Mouse (Mus musculus) intestine, postnatal 0 days (tissue): ENCODE data around the gene Dvl2. TPM values are rescaled to one million over a fixed set of nuclear protein-coding genes. Genes with fewer than 3 reads are reported as not detected.
A peak's percentile ranks its signal among the peaks of the same experiment; 100 is the strongest.

Experiments
- ATAC-seq: fragments of 200-750 bp; cut with Nextera tagmentation; 2 replicates; pipeline ENCODE4 v1.8.0; 2017; ENCODE audit warnings: mild to moderate bottlenecking, moderate TSS enrichment, moderate library complexity
- H3K27ac ChIP-seq: fragments of 300-500 bp; sonication (generic); 2 replicates; pipeline ENCODE4 v1.5.1; 2014; ENCODE audit warnings: mild to moderate bottlenecking, low read depth, low read length, moderate library complexity
- H3K27me3 ChIP-seq: fragments of 300-500 bp; sonication (generic); replicated peaks from 2 replicates; pipeline ENCODE4 v1.6.1; 2014; ENCODE audit warnings: low read length, mixed read lengths; ENCODE audit not compliant: control insufficient read depth, insufficient read depth
- H3K36me3 ChIP-seq: fragments of 300-500 bp; sonication (generic); 2 replicates; pipeline ENCODE4 v1.6.1; 2014; ENCODE audit warnings: mild to moderate bottlenecking, moderate library complexity; ENCODE audit not compliant: control insufficient read depth, insufficient read depth
- H3K4me1 ChIP-seq: fragments of 300-500 bp; sonication (generic); replicated peaks from 2 replicates; pipeline ENCODE4 v1.6.1; 2014; ENCODE audit warnings: antibody characterized with exemption, low read length, mixed read lengths; ENCODE audit not compliant: control insufficient read depth, insufficient read depth
- H3K4me2 ChIP-seq: fragments of 300-500 bp; sonication (generic); replicated peaks from 2 replicates; pipeline ENCODE4 v1.6.1; 2014; ENCODE audit warnings: low read depth, mild to moderate bottlenecking, moderate library complexity
- H3K4me3 ChIP-seq: fragments of 300-500 bp; sonication (generic); 2 replicates; pipeline ENCODE4 v1.5.1; 2014; ENCODE audit warnings: low read depth, low read length
- H3K9ac ChIP-seq: fragments of 300-500 bp; sonication (generic); 2 replicates; pipeline ENCODE4 v1.6.1; 2014; ENCODE audit warnings: mild to moderate bottlenecking, low read depth, low read length
- H3K9me3 ChIP-seq: fragments of 300-500 bp; sonication (generic); 2 replicates; pipeline ENCODE4 v1.6.1; 2016; ENCODE audit warnings: mixed run types; ENCODE audit not compliant: control insufficient read depth
- CTCF ChIP-seq: sonication (generic); IDR thresholded peaks from 2 replicates; pipeline ENCODE4 v1.5.1; 2016; ENCODE audit warnings: low read depth, mild to moderate bottlenecking, control low read depth, antibody characterized with exemption, moderate library complexity
- WGBS: fragments of 180-500 bp; shearing (Covaris S2); extraction: QIAGEN DNeasy Blood & Tissue Kit; methylation state at CpG from one replicate; pipeline ENCODE4 v1.1.7; 2014; 5-methylcytosine and 5-hydroxymethylcytosine counted together
- polyA plus RNA-seq: library from polyadenylated mRNA; unstranded; fragments of >200 nt; fragmentation: Nextera tagmentation; extraction: Ambion mirVana; gene quantifications from 2 replicates; pipeline ENCODE4 v1.2.1, GENCODE M21; 2015

Dvl2 gene
- polyA plus RNA-seq, 1 experiment from 2014 or later: 9.1 TPM

DNA sequence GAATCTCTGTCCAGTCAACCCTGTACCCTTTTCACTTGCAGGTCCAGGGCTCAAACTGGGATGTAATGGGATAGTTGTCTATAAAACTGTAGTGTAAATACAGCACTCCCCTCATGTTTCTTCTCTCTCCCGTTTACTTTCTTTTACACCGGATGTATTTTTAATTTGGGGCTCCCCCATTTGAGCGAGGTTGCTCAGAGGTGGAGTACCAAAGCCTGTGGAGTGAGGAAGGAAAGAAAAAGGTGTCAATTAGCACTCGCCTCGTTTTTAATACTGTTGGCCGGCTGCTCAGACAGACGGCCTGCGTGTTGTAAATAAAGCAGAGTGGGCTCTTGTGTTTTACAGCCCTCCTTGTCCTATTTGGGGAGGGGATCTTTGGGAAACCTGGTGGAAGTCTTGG lies 729 bp upstream of the Dvl2 start:
- H3K27me3 ChIP-seq: no peaks in the 10 kb centered on the region
- ATAC-seq: no peak
- no peak overlapping the region for H3K4me3 ChIP-seq
- no peak overlapping the region for H3K9ac ChIP-seq
- no peak for TF ChIP-seq CTCF
- WGBS: 79% methylated on average over 8 of the region's 8 CpGs
- H3K4me1 ChIP-seq: peaks cover 6% of the 10 kb centered on the region
- H3K4me2 ChIP-seq: 0 out of 2 replicates have a peak overlapping the region, but pooled peaks have one; percentile 96
- peaks cover 18% of the 10 kb centered on the region for H3K36me3 ChIP-seq
- H3K27ac ChIP-seq: peak overlapping the region; percentile 42; the same call in 1 of the 2 replicates
- no peaks in the 10 kb centered on the region for H3K9me3 ChIP-seq

DNA sequence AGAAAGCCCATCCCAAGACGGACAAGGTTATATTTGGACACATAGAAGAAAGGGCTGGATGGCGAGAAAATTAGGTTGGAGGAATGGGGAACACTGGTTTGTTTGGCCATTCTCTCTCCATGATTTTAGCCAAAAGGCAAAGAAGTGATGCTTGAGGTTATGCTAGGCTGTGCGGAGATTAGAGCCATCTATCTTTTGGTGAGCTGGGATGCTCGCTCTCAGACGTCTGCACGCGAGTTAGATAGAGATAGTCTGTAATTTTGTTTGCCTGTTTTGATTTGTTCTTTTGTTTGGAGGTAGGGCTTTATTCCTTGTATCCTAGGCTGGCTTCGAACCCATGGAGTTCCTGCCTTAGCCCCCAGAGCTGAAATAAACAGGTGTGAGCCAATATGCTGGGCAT lies 764 bp downstream of the Dvl2 start:
- WGBS: 10% methylated on average over 8 of the region's 8 CpGs

DNA sequence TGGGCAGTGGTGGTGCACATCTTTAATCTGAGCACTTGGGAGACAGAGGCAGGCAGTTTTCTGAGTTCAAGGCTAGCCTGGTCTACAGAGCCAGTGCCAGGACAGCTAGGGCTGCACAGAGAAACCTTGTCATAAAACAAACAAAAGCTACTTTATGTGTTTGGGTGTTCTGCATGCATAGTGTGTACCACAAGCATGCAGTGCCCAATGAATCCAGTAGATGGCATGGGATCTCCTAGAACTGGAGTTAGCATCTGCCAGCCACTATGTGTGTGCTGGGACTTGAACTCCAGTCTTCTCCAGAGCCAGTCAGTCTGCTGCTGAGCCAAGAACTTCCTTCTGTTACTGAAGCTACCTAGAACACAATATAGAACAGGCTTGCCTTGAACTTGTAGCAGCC lies 1.5 kb downstream of the Dvl2 start:
- TF ChIP-seq CTCF: peak; percentile 76
- no peak overlapping the region for H3K9ac ChIP-seq

More for the DNA sequence above, 764 bp downstream of the Dvl2 start:
- Histone ChIP-seq H3K36me3 (peaks cover 26% of the 10 kb centered on the region), H3K9me3 (no peaks in the 10 kb centered on the region), H3K4me2 (peak overlapping the region; percentile 96), H3K27me3 (no peaks in the 10 kb centered on the region), H3K27ac (peak overlapping the region; percentile 87; the same call in 1 of the 2 replicates), H3K9ac (peak overlapping the region; percentile 82), H3K4me3 (peak overlapping the region; percentile 84), H3K4me1 (peaks cover 6% of the 10 kb centered on the region)
- no peak for TF ChIP-seq CTCF
- ATAC-seq: no peak

DNA sequence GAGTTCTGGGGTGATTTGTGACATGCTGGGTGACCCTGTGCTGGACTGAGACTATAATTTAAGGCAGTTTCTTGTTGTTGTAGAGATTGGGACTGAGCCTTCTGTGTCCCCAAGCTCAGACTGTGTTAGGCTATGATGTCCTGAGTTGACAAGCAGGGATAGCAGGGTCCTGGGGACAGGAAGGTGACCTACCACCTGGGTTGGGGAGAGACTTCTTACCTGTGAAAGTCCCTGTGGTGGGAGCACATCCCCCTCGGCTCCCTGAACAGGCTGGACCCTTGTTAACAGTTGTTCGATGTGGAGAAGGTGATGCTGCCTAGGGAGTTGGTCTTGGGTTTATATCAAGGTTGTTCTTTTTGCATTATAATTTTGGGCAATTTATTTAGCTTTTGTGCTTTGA lies 2.1 kb downstream of the Dvl2 start:
- WGBS: 85% methylated on average over 2 of the region's 2 CpGs
- peak overlapping the region; percentile 96; the same call in 1 of the 2 replicates for H3K4me2 ChIP-seq
- no peaks in the 10 kb centered on the region for H3K27me3 ChIP-seq
- no peaks in the 10 kb centered on the region for H3K9me3 ChIP-seq
- H3K9ac ChIP-seq: no peak overlapping the region
- no peak overlapping the region for H3K4me3 ChIP-seq
- no peak overlapping the region for H3K27ac ChIP-seq
- TF ChIP-seq CTCF: no peak
- H3K4me1 ChIP-seq: peaks cover 6% of the 10 kb centered on the region
- no peak for ATAC-seq
- peaks cover 39% of the 10 kb centered on the region for H3K36me3 ChIP-seq

More for the DNA sequence above, 1.5 kb downstream of the Dvl2 start:
- no peaks in the 10 kb centered on the region for H3K9me3 ChIP-seq
- peaks cover 33% of the 10 kb centered on the region for H3K36me3 ChIP-seq
- peaks cover 6% of the 10 kb centered on the region for H3K4me1 ChIP-seq
- H3K27me3 ChIP-seq: no peaks in the 10 kb centered on the region
- ATAC-seq: no peak
- no peak overlapping the region for H3K4me3 ChIP-seq
- H3K27ac ChIP-seq: no peak overlapping the region
- peak overlapping the region; percentile 96 for H3K4me2 ChIP-seq

DNA sequence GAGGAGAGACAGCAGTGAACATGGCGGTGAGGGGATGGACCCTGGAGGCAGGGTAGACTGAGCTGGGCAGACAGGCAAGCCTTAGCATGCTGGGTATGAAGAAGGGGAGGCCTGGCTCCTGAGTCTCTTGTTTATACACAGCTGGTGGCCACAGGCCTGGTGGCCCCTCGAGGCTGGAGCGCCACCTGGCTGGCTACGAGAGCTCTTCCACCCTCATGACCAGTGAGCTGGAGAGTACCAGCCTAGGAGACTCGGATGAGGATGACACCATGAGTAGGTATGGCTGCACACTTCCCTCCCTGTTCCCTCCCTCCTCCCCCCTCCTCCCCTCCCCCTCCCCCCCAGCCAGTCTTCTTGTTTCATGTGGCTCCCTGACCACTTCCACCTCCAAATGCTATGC lies 5.1 kb downstream of the Dvl2 start:
- no peak for ATAC-seq
- no peaks in the 10 kb centered on the region for H3K9me3 ChIP-seq
- 54% methylated on average over 5 of the region's 5 CpGs for WGBS
- H3K27ac ChIP-seq: no peak overlapping the region
- no peak overlapping the region for H3K4me2 ChIP-seq
- peak; percentile 72 for TF ChIP-seq CTCF
- H3K9ac ChIP-seq: no peak overlapping the region
- no peaks in the 10 kb centered on the region for H3K27me3 ChIP-seq
- peaks cover 6% of the 10 kb centered on the region for H3K4me1 ChIP-seq
- peaks cover 53% of the 10 kb centered on the region for H3K36me3 ChIP-seq
- no peak overlapping the region for H3K4me3 ChIP-seq

DNA sequence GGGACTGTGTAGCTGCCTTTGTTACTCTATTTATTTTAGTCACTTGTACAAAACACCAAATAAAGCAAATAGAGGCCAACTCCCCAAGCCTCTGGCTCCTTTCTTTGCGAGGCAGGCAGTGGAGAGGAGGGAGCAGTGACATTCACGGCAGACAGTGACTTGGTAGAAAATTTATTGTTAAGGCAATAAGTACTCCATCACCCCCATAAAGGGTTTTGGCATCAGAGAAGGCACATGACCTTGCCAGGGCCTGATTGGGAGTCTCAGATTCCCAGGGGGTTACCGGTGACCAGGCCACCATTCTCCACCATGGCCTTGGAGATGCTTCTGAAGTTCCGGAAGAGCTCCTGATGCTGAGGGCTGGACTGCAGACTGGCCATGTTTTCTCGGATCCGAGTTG lies 9.6 kb downstream of the Dvl2 start:
- no peaks in the 10 kb centered on the region for H3K9me3 ChIP-seq
- H3K27ac ChIP-seq: no peak overlapping the region
- 0 out of 2 replicates have a peak, but pooled peaks cover 5% of the 10 kb centered on the region for H3K4me1 ChIP-seq
- no peak overlapping the region for H3K4me3 ChIP-seq
- peaks cover 87% of the 10 kb centered on the region for H3K36me3 ChIP-seq
- H3K4me2 ChIP-seq: no peak overlapping the region
- WGBS: 83% methylated on average over 6 of the region's 6 CpGs
- TF ChIP-seq CTCF: no peak
- no peak for ATAC-seq
- no peaks in the 10 kb centered on the region for H3K27me3 ChIP-seq
- no peak overlapping the region for H3K9ac ChIP-seq

DNA sequence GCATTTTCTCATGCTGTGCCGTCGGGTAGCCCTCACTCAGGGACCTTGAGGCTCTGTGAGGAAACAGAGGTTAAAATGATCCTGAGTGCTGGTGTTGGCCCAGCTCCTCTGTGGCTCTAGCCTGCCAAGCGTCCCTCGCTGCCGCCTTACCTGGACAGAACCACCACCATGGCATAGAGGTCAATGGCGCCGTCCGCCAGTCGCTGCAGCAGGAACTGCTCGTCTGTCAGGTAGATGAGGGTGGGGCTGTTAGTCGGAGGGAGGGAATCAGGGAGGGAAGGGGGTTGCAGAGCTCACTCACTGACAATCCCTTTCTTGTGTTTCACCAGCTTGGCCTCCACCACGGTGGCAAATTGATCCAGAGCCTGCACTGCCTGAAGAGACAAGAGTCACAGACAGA lies 10.2 kb downstream of the Dvl2 start:
- Histone ChIP-seq H3K27me3 (no peaks in the 10 kb centered on the region), H3K27ac (no peak overlapping the region), H3K9me3 (no peaks in the 10 kb centered on the region), H3K36me3 (peaks cover 84% of the 10 kb centered on the region), H3K4me1 (0 out of 2 replicates have a peak, but pooled peaks cover 8% of the 10 kb centered on the region), H3K9ac (no peak overlapping the region), H3K4me2 (no peak overlapping the region), H3K4me3 (no peak overlapping the region)
- no peak for TF ChIP-seq CTCF
- no peak for ATAC-seq
- 73% methylated on average over 12 of the region's 12 CpGs for WGBS
